Mouse (Mus musculus): ENCODE data around the gene Simc1. TPM values are rescaled to one million over a fixed set of nuclear protein-coding genes. Genes with fewer than 3 reads are reported as not detected.
A peak's percentile ranks its signal among the peaks of the same experiment; 100 is the strongest.
"Not testable (repeated sequence)": the region's sequence is repeated elsewhere in the genome, so short reads cannot be mapped to it uniquely, and the experiment has no call there.

The Simc1 gene
- polyA plus RNA-seq, 1 experiment from 2014 or later, result 27.2 TPM

DNA sequence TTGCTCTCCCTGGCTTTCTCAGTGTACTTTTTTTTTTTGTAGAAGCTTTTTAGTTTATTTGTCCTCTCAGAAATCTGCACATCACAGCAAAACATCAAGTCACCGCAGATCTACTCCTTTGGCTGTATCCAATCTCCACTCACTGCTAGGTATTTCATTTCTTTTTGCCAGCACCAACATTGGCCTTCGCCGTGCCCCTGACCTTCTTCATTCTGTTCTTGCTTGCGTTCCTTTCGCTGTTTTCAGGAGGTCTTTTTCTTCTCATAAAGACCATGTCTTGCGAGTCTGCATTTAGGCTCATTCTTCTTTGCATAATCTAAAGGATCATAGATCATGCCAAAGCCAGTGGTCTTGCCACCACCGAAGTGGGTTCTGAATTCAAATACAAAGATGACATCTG lies 4.0 kb upstream of the Simc1 start:
- H3K27ac ChIP-seq; ATAC-seq (replicated peaks); H3K9me3 ChIP-seq; H3K4me2 ChIP-seq; H3K36me3 ChIP-seq (replicated peaks); H3K4me1 ChIP-seq; H3K27me3 ChIP-seq (replicated peaks); H3K9ac ChIP-seq; H3K4me3 ChIP-seq: not testable (repeated sequence)
- WGBS, result 90% methylated on average over 7 of the region's 7 CpGs

DNA sequence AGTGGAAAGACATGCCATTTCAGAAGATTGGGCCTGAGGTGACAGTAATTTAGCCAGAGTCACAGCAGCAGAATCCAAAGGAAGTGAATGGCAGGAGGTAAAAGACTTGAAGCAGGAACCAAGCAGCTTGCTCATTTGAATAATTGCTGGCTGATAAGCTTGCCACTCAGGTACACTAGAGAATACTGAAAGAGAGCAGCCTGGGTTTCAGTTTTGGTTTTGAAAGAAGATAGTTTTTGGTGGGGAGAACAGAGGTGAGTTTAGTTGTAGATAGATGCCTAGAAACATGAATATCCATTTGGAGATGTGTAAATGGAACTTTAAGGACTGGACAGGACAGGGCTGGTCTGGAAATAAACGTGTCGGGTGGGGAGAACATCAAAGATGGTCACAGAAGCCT lies 2.2 kb upstream of the Simc1 start:
- WGBS, result 75% methylated on average over 2 of the region's 2 CpGs
- H3K27me3 ChIP-seq (replicated peaks), result no peaks in the 10 kb centered on the region
- no peak overlapping the region for H3K9ac ChIP-seq
- H3K4me1 ChIP-seq, result peaks cover 13% of the 10 kb centered on the region
- no peak overlapping the region for H3K4me3 ChIP-seq
- H3K36me3 ChIP-seq (replicated peaks), result no peaks in the 10 kb centered on the region
- H3K4me2 ChIP-seq, result no peak overlapping the region
- ATAC-seq (replicated peaks), result no peak
- H3K27ac ChIP-seq, result no peak overlapping the region
- no peaks in the 10 kb centered on the region for H3K9me3 ChIP-seq

DNA sequence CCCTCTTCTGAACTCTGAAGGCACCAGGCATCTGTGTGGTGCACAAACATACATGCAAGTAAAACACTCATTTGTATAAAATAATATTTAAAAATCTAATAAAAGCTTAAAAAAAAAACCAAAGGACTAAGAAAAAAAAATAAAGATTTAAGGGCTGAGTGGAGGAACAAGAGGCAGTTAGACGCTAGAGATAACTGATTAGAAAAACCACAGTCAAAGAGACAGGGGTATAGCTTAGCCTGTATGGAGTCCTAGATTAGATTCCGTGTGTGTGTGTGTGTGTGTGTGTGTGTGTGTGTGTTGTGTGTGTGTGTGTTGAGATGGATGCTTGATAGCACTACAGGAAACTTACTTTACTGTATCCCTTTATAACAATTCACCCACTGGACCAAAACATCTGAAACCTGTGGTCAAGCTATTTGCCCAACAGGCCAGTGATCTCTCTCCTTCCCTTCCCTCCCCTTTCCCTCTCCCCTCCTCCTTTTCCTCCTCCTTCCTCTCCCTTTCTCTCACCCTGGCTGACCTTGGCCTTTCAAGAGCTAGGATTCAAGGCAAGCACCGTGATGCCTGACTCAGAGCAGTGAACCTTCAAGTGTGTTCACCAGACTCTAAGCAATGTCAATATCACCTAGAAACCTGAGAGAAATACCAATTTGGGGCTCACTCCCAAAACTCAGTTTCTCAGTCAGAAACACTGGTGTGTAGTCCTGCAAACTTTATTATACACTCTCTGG lies 1.5 kb upstream of the Simc1 start:
- no peaks in the 10 kb centered on the region for H3K9me3 ChIP-seq
- no peaks in the 10 kb centered on the region for H3K27me3 ChIP-seq (replicated peaks)
- 60% methylated on average over 3 of the region's 3 CpGs for WGBS
- no peak overlapping the region for H3K27ac ChIP-seq
- no peaks in the 10 kb centered on the region for H3K36me3 ChIP-seq (replicated peaks)
- no peak for ATAC-seq (replicated peaks)
- no peak overlapping the region for H3K4me3 ChIP-seq
- no peak overlapping the region for H3K4me2 ChIP-seq
- H3K4me1 ChIP-seq, result peaks cover 13% of the 10 kb centered on the region
- H3K9ac ChIP-seq, result no peak overlapping the region

GRCm38 (mm10) chr13:54503278-54503603 lies 338 bp upstream of the Simc1 start:
- Histone ChIP-seq H3K4me1 (peaks cover 13% of the 10 kb centered on the region), H3K36me3 (replicated peaks) (no peaks in the 10 kb centered on the region), H3K4me2 (peak overlapping the region; percentile 87), H3K9me3 (no peaks in the 10 kb centered on the region), H3K9ac (peak overlapping the region; percentile 83), H3K27me3 (replicated peaks) (no peaks in the 10 kb centered on the region), H3K4me3 (peak overlapping the region; percentile 87), H3K27ac (peak overlapping the region; percentile 89)
- ATAC-seq (replicated peaks), result peak; percentile 84; the same call in 1 of the 2 replicates
- under 1% methylated on average over 14 of the region's 14 CpGs for WGBS

DNA sequence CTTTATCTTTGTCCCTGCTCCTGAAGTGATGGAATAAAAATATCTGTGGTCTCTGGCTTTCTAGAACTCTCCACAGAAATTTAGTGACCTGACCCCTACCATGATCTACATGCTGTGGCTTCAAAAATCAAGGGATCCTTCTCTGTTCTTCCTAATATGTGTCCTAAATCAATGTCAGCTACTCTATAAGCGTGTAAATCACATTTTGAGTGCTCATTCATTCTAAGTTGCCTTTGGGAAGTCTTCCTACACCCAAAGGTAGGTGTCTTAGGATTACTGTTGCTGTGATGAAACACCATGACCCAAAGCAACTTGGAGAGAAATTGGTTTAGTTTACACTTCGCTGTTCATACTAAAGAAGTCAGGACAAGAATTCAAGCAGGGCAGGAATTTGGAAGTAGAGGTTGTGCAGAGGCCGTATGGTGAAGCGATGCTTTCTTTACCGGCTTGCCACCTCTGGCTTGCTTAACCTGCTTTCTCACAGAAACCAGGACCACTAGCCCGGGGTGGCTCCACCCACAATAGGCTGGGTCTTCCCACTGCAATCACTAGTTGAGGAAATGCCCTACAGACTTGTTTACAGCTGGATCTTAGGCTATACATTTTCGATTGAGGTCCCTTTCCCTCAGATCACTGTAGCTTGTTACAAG lies 1.2 kb downstream of the Simc1 start:
- Histone ChIP-seq H3K36me3 (replicated peaks) (no peaks in the 10 kb centered on the region), H3K4me3 (peak overlapping the region; percentile 87), H3K9me3 (no peaks in the 10 kb centered on the region), H3K4me2 (peak overlapping the region; percentile 87), H3K27ac (peak overlapping the region; percentile 89), H3K9ac (peak overlapping the region; percentile 83), H3K27me3 (replicated peaks) (no peaks in the 10 kb centered on the region), H3K4me1 (peaks cover 13% of the 10 kb centered on the region)
- ATAC-seq (replicated peaks), result no peak
- 48% methylated on average over 7 of the region's 7 CpGs for WGBS

DNA sequence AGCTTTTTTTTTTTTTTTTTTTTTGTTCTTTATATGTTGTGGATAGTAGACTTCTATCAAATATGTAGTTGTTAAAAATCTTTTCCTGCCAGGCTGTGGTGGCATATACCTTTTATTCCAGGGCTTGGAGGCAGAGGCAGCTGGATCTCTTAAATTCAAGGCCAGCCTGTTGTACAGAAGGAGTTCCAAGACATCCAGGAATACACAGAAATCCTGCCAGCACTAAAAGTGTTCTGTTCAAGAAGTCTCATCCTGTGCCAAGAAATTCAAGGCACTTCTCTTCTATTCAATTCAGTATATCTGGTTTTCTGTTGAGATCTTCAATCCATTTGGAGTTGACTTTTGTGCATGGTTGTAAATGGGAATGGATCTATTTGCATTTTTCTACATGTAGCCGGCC lies 2.3 kb downstream of the Simc1 start:
- no peak for ATAC-seq (replicated peaks)
- Histone ChIP-seq H3K36me3 (replicated peaks) (no peaks in the 10 kb centered on the region), H3K27ac (no peak overlapping the region), H3K9me3 (no peaks in the 10 kb centered on the region), H3K27me3 (replicated peaks) (no peaks in the 10 kb centered on the region), H3K4me2 (no peak overlapping the region), H3K9ac (no peak overlapping the region), H3K4me3 (no peak overlapping the region), H3K4me1 (peaks cover 13% of the 10 kb centered on the region)
- 95% methylated on average over 1 of the region's 1 CpGs for WGBS

GRCm38 (mm10) chr13:54520221-54520620 lies 16.6 kb downstream of the Simc1 start:
- Histone ChIP-seq H3K4me1 (no peaks in the 10 kb centered on the region), H3K27me3 (replicated peaks) (no peaks in the 10 kb centered on the region), H3K4me3 (no peak overlapping the region), H3K27ac (no peak overlapping the region), H3K4me2 (no peak overlapping the region), H3K9me3 (no peaks in the 10 kb centered on the region), H3K9ac (no peak overlapping the region), H3K36me3 (replicated peaks) (peaks cover 11% of the 10 kb centered on the region)
- WGBS, result 96% methylated on average over 4 of the region's 4 CpGs
- no peak for ATAC-seq (replicated peaks)

GRCm38 (mm10) chr13:54521181-54521580 lies 17.6 kb downstream of the Simc1 start:
- H3K4me3 ChIP-seq, result no peak overlapping the region
- no peaks in the 10 kb centered on the region for H3K4me1 ChIP-seq
- H3K4me2 ChIP-seq, result no peak overlapping the region
- no peaks in the 10 kb centered on the region for H3K27me3 ChIP-seq (replicated peaks)
- ATAC-seq (replicated peaks), result no peak
- H3K9me3 ChIP-seq, result no peaks in the 10 kb centered on the region
- H3K27ac ChIP-seq, result no peak overlapping the region
- no peak overlapping the region for H3K9ac ChIP-seq
- H3K36me3 ChIP-seq (replicated peaks), result peaks cover 21% of the 10 kb centered on the region

- H3K27me3 ChIP-seq (replicated peaks), result no peaks in the 10 kb centered on the region
- no peaks in the 10 kb centered on the region for H3K9me3 ChIP-seq
- peaks cover 58% of the 10 kb centered on the region for H3K36me3 ChIP-seq (replicated peaks)
- ATAC-seq (replicated peaks), result no peak
- no peaks in the 10 kb centered on the region for H3K4me1 ChIP-seq
- no peak overlapping the region for H3K4me3 ChIP-seq
- no peak overlapping the region for H3K9ac ChIP-seq
- no peak overlapping the region for H3K4me2 ChIP-seq
- WGBS, result 87% methylated on average over 6 of the region's 6 CpGs
- no peak overlapping the region for H3K27ac ChIP-seq
Measured at GRCm38 (mm10) chr13:54527140-54527539, 23.6 kb downstream of the Simc1 start.

DNA sequence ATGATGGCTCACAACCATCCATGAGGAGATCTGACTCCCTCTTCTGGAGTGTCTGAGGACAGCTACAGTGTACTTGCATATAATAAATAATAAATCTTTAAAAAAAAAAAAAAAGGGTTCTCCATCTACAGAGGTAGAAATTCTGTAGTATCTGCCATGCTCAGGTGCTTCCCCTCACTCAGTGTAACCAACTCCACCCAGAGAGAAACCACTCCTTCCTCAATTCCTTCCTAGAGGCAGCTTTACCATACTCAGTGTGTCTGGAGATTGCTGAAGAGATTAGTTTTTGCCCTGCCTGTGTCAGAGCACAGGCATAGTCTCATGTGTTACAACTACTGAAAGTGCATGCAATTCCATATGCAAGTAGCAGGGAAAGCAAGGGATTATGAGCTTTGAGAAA lies 28.6 kb downstream of the Simc1 start:
- Histone ChIP-seq H3K27me3 (replicated peaks) (no peaks in the 10 kb centered on the region), H3K9ac (no peak overlapping the region), H3K36me3 (replicated peaks) (peaks cover 43% of the 10 kb centered on the region), H3K4me1 (no peaks in the 10 kb centered on the region), H3K27ac (no peak overlapping the region), H3K9me3 (no peaks in the 10 kb centered on the region), H3K4me2 (no peak overlapping the region), H3K4me3 (no peak overlapping the region)
- no peak for ATAC-seq (replicated peaks)

DNA sequence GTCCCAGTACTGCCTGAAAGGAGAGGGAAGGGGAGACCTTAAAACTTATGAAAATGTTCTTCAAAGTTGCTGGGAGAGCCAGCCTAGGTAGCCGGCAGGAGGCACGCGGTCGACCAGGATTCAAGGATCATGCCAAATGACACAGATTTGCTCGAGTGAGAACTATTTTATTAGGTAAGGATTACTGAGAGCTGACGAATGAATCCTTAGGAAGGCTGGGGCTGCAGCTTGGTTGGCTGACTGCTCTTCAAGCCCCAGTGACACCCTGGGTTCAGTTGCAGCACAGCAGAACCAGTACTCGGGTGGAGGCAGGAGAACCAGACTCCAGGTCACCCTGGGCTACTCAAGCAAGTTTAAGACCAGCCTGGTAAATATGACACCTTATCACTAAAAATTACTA lies 44.5 kb downstream of the Simc1 start:
- Histone ChIP-seq H3K27me3 (replicated peaks) (no peaks in the 10 kb centered on the region), H3K27ac (no peak overlapping the region), H3K36me3 (replicated peaks) (peaks cover 62% of the 10 kb centered on the region), H3K4me2 (no peak overlapping the region), H3K4me1 (no peaks in the 10 kb centered on the region), H3K4me3 (no peak overlapping the region), H3K9ac (no peak overlapping the region), H3K9me3 (no peaks in the 10 kb centered on the region)
- no peak for ATAC-seq (replicated peaks)
- 89% methylated on average over 7 of the region's 7 CpGs for WGBS

DNA sequence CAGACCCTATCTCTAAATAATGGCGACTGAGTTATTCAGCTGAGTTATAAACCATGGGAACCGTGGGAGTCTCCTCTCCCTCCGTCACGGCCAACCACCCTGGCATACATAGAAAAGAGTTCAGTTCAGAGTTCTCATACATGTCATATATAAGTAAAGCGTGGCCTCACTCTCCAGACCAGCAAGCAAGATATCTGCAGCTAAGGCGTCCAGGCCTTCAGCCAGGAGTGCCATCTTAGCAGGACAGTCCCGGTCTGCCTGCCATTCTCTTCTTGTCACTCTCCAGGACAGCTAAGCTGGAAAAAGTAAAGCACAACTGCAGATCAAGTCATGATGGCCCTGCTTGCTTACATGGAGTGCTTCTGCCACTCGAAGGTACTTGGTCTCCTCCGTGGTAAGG lies 52.6 kb downstream of the Simc1 start:
- H3K4me2 ChIP-seq, result no peak overlapping the region
- no peak overlapping the region for H3K4me3 ChIP-seq
- no peaks in the 10 kb centered on the region for H3K27me3 ChIP-seq (replicated peaks)
- peaks cover 84% of the 10 kb centered on the region for H3K36me3 ChIP-seq (replicated peaks)
- no peak overlapping the region for H3K27ac ChIP-seq
- ATAC-seq (replicated peaks), result no peak
- no peaks in the 10 kb centered on the region for H3K4me1 ChIP-seq
- WGBS, result 95% methylated on average over 9 of the region's 9 CpGs
- H3K9ac ChIP-seq, result no peak overlapping the region
- H3K9me3 ChIP-seq, result no peaks in the 10 kb centered on the region

GRCm38 (mm10) chr13:54556796-54557195 lies 53.2 kb downstream of the Simc1 start:
- H3K27ac ChIP-seq, result no peak overlapping the region
- no peak overlapping the region for H3K4me2 ChIP-seq
- H3K9ac ChIP-seq, result no peak overlapping the region
- H3K4me3 ChIP-seq, result no peak overlapping the region
- 95% methylated on average over 3 of the region's 3 CpGs for WGBS
- H3K36me3 ChIP-seq (replicated peaks), result peaks cover 83% of the 10 kb centered on the region
- no peaks in the 10 kb centered on the region for H3K4me1 ChIP-seq
- ATAC-seq (replicated peaks), result no peak
- no peaks in the 10 kb centered on the region for H3K9me3 ChIP-seq
- no peaks in the 10 kb centered on the region for H3K27me3 ChIP-seq (replicated peaks)

Data from midbrain, embryonic 15.5 days (tissue).